Mouse (Mus musculus): ENCODE data around the gene Fosl2. TPM values are rescaled to one million over a fixed set of nuclear protein-coding genes. Genes with fewer than 3 reads are reported as not detected.

The Fosl2 gene
- polyA plus RNA-seq, 1 experiment from 2014 or later = 5.8 TPM

DNA sequence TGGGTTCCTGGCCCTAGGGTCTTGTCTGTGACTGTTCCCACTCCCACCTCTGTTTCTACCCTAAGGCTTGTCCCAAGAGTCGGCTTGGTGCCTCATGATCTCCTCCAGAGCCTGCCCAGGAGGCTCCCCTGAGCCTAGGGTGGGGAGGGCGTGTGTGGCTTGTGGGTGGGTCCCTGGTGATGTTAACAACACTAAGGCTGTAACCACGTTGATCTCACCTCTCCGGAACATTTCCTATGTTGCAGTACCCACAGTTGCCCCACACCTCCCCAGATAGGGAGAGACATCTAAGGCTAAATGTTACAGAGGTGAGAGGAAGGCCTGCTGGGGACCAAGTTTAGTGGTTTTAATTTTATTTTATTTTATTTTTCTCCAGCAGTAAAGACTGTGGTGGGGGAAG is 13.0 kb downstream of the Fosl2 start:
- H3K27me3 ChIP-seq (replicated peaks; ENCODE audit: control insufficient read depth, insufficient read depth, low read length) = no peaks in the 10 kb centered on the region
- H3K36me3 ChIP-seq (ENCODE audit: control insufficient read depth, insufficient read depth) = peaks cover 84% of the 10 kb centered on the region
- ATAC-seq = no peak
- WGBS = 48% methylated on average over 4 of the region's 4 CpGs
- no peaks in the 10 kb centered on the region for H3K4me1 ChIP-seq (replicated peaks; ENCODE audit: control insufficient read depth, insufficient read depth, low read length)
- H3K4me3 ChIP-seq (ENCODE audit: low read depth, low read length) = no peak overlapping the region
- no peak overlapping the region for H3K9ac ChIP-seq (ENCODE audit: low read depth, low read length)
- no peak for TF ChIP-seq CTCF (IDR thresholded peaks at IDR 0.05; ENCODE audit: low read depth)
- no peak overlapping the region for H3K4me2 ChIP-seq (replicated peaks; ENCODE audit: low read depth)
- no peaks in the 10 kb centered on the region for H3K9me3 ChIP-seq (ENCODE audit: control insufficient read depth)
- no peak overlapping the region for H3K27ac ChIP-seq (ENCODE audit: low read depth, low read length)

DNA sequence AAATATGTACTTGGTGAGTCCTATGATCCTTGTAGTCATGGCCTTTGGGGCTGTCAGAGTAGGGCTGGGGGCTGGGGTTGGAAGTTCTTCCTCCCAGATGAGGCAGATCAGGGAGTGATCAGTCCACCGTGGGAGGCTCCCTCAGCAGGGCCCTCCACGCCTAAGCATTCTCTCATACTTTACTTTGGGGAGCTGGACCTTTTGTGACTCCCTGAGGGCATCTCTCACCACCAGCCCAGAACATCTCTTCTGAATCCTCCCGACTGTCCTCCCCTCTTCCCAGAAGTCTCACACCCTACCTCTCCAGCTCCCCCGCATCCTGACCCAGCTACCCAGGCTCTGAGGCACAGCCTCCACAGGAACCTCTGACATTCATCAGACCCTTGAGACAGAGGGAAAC is 15.6 kb downstream of the Fosl2 start:
- ATAC-seq = no peak
- Histone ChIP-seq H3K27ac (ENCODE audit: low read depth, low read length) (no peak overlapping the region), H3K4me1 (replicated peaks; ENCODE audit: control insufficient read depth, insufficient read depth, low read length) (no peaks in the 10 kb centered on the region), H3K4me2 (replicated peaks; ENCODE audit: low read depth) (no peak overlapping the region), H3K9ac (ENCODE audit: low read depth, low read length) (no peak overlapping the region), H3K27me3 (replicated peaks; ENCODE audit: control insufficient read depth, insufficient read depth, low read length) (no peaks in the 10 kb centered on the region), H3K9me3 (ENCODE audit: control insufficient read depth) (no peaks in the 10 kb centered on the region), H3K4me3 (ENCODE audit: low read depth, low read length) (no peak overlapping the region), H3K36me3 (ENCODE audit: control insufficient read depth, insufficient read depth) (peaks cover 99% of the 10 kb centered on the region)
- 56% methylated on average over 4 of the region's 4 CpGs for WGBS
- TF ChIP-seq CTCF (IDR thresholded peaks at IDR 0.05; ENCODE audit: low read depth) = no peak

DNA sequence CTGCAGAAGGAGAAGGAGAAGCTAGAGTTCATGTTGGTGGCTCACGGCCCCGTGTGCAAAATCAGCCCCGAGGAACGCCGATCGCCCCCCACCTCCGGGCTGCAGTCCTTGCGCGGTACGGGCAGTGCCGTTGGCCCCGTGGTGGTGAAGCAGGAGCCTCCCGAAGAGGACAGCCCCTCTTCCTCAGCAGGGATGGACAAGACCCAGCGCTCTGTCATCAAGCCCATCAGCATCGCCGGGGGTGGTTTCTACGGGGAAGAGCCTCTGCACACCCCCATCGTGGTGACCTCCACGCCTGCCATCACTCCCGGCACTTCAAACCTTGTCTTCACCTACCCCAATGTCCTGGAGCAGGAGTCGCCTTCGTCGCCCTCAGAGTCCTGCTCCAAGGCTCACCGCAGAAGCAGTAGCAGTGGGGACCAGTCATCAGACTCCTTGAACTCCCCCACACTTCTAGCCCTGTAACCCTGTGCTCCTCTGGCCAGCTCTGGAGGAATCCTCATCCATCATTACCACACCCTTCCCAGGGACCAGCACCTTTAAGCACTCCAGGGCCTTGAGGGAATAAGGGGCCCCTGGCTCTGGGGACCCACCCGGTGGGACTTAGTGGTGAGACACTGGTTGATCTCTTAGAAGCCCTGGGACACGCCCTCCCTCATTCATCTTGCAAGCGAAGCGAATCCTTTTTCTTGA is 17.3 kb downstream of the Fosl2 start:
- Histone ChIP-seq H3K9ac (ENCODE audit: low read depth, low read length) (no peak overlapping the region), H3K27me3 (replicated peaks; ENCODE audit: control insufficient read depth, insufficient read depth, low read length) (no peaks in the 10 kb centered on the region), H3K4me1 (replicated peaks; ENCODE audit: control insufficient read depth, insufficient read depth, low read length) (no peaks in the 10 kb centered on the region), H3K27ac (ENCODE audit: low read depth, low read length) (no peak overlapping the region), H3K4me2 (replicated peaks; ENCODE audit: low read depth) (no peak overlapping the region), H3K4me3 (ENCODE audit: low read depth, low read length) (no peak overlapping the region), H3K9me3 (ENCODE audit: control insufficient read depth) (no peaks in the 10 kb centered on the region), H3K36me3 (ENCODE audit: control insufficient read depth, insufficient read depth) (peaks cover 83% of the 10 kb centered on the region)
- no peak for TF ChIP-seq CTCF (IDR thresholded peaks at IDR 0.05; ENCODE audit: low read depth)
- WGBS = 77% methylated on average over 28 of the region's 28 CpGs
- ATAC-seq = no peak

DNA sequence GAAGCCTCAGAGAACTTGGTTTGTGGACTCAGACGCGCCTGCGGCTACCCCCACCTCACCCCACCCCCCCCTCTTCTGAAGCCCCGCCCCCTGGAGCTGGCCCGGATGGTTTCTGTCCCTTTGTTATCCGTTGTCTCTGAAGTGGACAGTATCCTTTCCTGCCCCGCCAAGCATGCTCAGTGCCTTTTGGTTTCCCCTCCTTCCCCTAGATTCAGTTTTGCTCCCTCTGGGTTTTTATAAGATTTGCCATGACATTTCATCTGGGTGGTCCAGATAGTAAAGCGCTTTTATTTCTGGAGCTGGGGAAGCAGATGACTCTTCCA is 17.8 kb downstream of the Fosl2 start:
- H3K4me2 ChIP-seq (replicated peaks; ENCODE audit: low read depth) = no peak overlapping the region
- 54% methylated on average over 8 of the region's 8 CpGs for WGBS

DNA sequence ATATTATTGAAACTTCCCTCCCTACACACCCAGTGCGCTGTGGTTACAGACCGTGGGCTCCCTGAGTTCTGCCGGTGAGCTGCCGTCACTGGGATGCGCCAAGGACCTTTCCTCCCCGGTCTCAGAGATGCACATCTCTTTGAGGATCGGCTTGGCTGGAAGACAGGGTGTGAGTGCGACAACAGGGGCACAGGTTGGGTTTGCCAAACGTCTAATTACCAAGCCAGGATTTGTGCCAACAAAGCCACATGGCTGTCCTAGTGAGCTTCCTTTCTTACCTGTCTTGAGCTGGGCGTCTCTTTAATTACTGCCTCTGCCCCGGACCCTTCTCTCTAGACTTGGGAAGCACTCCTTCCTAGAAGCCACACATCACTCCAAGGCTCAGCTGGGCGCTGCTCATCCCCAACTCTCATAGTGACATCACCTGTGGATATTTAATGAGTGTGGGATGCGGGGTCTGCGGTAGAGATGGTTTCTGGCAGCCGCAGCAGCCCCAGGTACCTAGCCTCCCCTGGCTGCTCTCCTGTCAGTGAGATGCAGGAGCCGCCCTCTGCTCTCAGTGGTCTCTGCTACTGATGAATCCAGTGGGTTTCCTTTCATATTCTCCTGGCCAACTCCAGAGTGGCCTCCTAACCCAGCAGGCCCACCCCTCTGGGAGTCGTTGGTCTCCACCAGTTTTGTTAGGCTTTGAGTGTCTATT is 18.3 kb downstream of the Fosl2 start:
- H3K4me1 ChIP-seq (replicated peaks; ENCODE audit: control insufficient read depth, insufficient read depth, low read length) = no peaks in the 10 kb centered on the region
- WGBS = 85% methylated on average over 17 of the region's 17 CpGs
- H3K9ac ChIP-seq (ENCODE audit: low read depth, low read length) = no peak overlapping the region
- H3K9me3 ChIP-seq (ENCODE audit: control insufficient read depth) = no peaks in the 10 kb centered on the region
- ATAC-seq = no peak
- H3K27me3 ChIP-seq (replicated peaks; ENCODE audit: control insufficient read depth, insufficient read depth, low read length) = no peaks in the 10 kb centered on the region
- H3K4me2 ChIP-seq (replicated peaks; ENCODE audit: low read depth) = no peak overlapping the region
- peaks cover 73% of the 10 kb centered on the region for H3K36me3 ChIP-seq (ENCODE audit: control insufficient read depth, insufficient read depth)
- TF ChIP-seq CTCF (IDR thresholded peaks at IDR 0.05; ENCODE audit: low read depth) = no peak
- no peak overlapping the region for H3K27ac ChIP-seq (ENCODE audit: low read depth, low read length)
- H3K4me3 ChIP-seq (ENCODE audit: low read depth, low read length) = no peak overlapping the region

More for the DNA sequence above, 17.8 kb downstream of the Fosl2 start:
- H3K27ac ChIP-seq (ENCODE audit: low read depth, low read length) = no peak overlapping the region
- no peaks in the 10 kb centered on the region for H3K9me3 ChIP-seq (ENCODE audit: control insufficient read depth)
- ATAC-seq = no peak
- TF ChIP-seq CTCF (IDR thresholded peaks at IDR 0.05; ENCODE audit: low read depth) = no peak
- H3K4me1 ChIP-seq (replicated peaks; ENCODE audit: control insufficient read depth, insufficient read depth, low read length) = no peaks in the 10 kb centered on the region
- no peaks in the 10 kb centered on the region for H3K27me3 ChIP-seq (replicated peaks; ENCODE audit: control insufficient read depth, insufficient read depth, low read length)
- H3K36me3 ChIP-seq (ENCODE audit: control insufficient read depth, insufficient read depth) = peaks cover 78% of the 10 kb centered on the region
- H3K4me3 ChIP-seq (ENCODE audit: low read depth, low read length) = no peak overlapping the region
- no peak overlapping the region for H3K9ac ChIP-seq (ENCODE audit: low read depth, low read length)

DNA sequence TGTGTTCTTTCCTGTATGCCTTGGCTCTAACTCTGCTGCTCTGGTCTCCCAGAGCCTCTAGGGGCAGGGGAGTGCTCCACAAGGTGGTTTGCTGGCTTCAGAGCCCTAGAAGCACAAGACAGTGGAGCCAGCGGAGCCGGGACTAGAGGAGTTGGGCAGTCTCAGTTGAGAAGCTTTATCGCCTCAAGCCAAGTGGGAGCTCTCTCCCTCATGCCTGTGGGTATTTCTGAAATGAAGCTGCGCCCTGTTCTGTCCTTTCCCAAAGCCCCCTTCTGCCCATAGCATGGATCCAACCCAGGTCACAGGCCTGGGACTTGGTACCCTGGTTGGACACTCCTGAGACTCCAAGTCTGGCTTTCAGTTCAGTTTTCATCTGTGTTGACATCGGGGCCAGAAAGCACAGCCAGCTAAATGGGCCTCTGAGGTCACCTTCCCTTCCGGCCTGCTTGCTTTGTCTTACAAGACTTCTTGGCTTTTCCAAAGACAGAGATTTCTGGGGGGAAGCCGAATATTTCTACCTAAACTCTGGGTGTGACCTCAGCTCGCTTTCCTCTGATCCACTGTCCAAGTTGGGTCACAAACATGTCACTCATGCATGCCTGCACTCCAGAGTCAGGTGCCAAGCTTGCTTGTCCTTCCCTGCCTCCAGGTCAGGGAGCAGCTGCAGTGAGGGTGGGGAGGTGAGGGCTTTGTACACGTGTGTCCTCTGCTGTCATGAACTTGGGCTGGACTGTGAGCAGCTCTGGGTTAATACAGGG is 19.5 kb downstream of the Fosl2 start:
- no peak overlapping the region for H3K27ac ChIP-seq (ENCODE audit: low read depth, low read length)
- H3K9ac ChIP-seq (ENCODE audit: low read depth, low read length) = no peak overlapping the region
- H3K36me3 ChIP-seq (ENCODE audit: control insufficient read depth, insufficient read depth) = peaks cover 61% of the 10 kb centered on the region

More for the DNA sequence above, 19.5 kb downstream of the Fosl2 start:
- Histone ChIP-seq H3K4me2 (replicated peaks; ENCODE audit: low read depth) (no peak overlapping the region), H3K4me1 (replicated peaks; ENCODE audit: control insufficient read depth, insufficient read depth, low read length) (0 out of 2 replicates have a peak, but pooled peaks cover 4% of the 10 kb centered on the region), H3K9me3 (ENCODE audit: control insufficient read depth) (no peaks in the 10 kb centered on the region), H3K27me3 (replicated peaks; ENCODE audit: control insufficient read depth, insufficient read depth, low read length) (no peaks in the 10 kb centered on the region), H3K4me3 (ENCODE audit: low read depth, low read length) (no peak overlapping the region)
- no peak for ATAC-seq
- 84% methylated on average over 9 of the region's 9 CpGs for WGBS
- TF ChIP-seq CTCF (IDR thresholded peaks at IDR 0.05; ENCODE audit: low read depth) = no peak
